Mouse (Mus musculus) stomach, embryonic 16.5 days (tissue): ENCODE results near the gene Zfp296. TPM values are rescaled to one million over a fixed set of nuclear protein-coding genes. Genes with fewer than 3 reads are reported as not detected.
"Not testable (repeated sequence)": the region's sequence is repeated elsewhere in the genome, so short reads cannot be mapped to it uniquely, and the experiment has no call there.

ENCODE experiments used
- ATAC-seq: fragments of 200-750 bp; cut with Nextera tagmentation; 2 replicates; pipeline ENCODE4 v1.8.0; 2017; ENCODE audit warnings: moderate number of reproducible peaks, moderate TSS enrichment; ENCODE audit not compliant: insufficient read depth, low FRiP score
- H3K27ac ChIP-seq: fragments of 300-500 bp; sonication (generic); 2 replicates; pipeline ENCODE4 v1.5.1; 2014; ENCODE audit warnings: low read length
- H3K27me3 ChIP-seq: fragments of 300-500 bp; sonication (generic); 2 replicates; pipeline ENCODE4 v1.6.1; 2014; ENCODE audit warnings: low read length, control low read depth, mixed read lengths; ENCODE audit not compliant: control insufficient read depth, insufficient read depth
- H3K36me3 ChIP-seq: fragments of 300-500 bp; sonication (generic); 2 replicates; pipeline ENCODE4 v1.6.1; 2014; ENCODE audit warnings: low read length; ENCODE audit not compliant: control insufficient read depth, insufficient read depth
- H3K4me1 ChIP-seq: fragments of 300-500 bp; sonication (generic); 2 replicates; pipeline ENCODE4 v1.6.1; 2014; ENCODE audit warnings: low read length, control low read depth, mixed read lengths; ENCODE audit not compliant: control insufficient read depth, insufficient read depth
- H3K4me2 ChIP-seq: fragments of 300-500 bp; sonication (generic); 2 replicates; pipeline ENCODE4 v1.6.1; 2014; ENCODE audit warnings: low read depth, low read length, mixed read lengths
- H3K4me3 ChIP-seq: fragments of 300-500 bp; sonication (generic); replicated peaks from 2 replicates; pipeline ENCODE4 v1.5.1; 2014; ENCODE audit warnings: mild to moderate bottlenecking, low read length
- H3K9ac ChIP-seq: fragments of 300-500 bp; sonication (generic); 2 replicates; pipeline ENCODE4 v1.6.1; 2014; ENCODE audit warnings: low read length
- H3K9me3 ChIP-seq: fragments of 300-500 bp; sonication (generic); replicated peaks from 2 replicates; pipeline ENCODE4 v1.6.1; 2016; ENCODE audit warnings: low read length, control low read depth; ENCODE audit not compliant: control insufficient read depth
- WGBS: fragments of 180-500 bp; shearing (Covaris S2); extraction: QIAGEN DNeasy Blood & Tissue Kit; methylation state at CpG from one replicate; pipeline ENCODE4 v1.1.7; 2014; 5-methylcytosine and 5-hydroxymethylcytosine counted together
- polyA plus RNA-seq: library from polyadenylated mRNA; unstranded; fragments of >200 nt; fragmentation: Nextera tagmentation; extraction: Ambion mirVana; gene quantifications from 2 replicates; pipeline ENCODE4 v1.2.1, GENCODE M21; 2015

Zfp296 gene
- polyA plus RNA-seq, 1 experiment from 2014 or later = 2.8 TPM

DNA sequence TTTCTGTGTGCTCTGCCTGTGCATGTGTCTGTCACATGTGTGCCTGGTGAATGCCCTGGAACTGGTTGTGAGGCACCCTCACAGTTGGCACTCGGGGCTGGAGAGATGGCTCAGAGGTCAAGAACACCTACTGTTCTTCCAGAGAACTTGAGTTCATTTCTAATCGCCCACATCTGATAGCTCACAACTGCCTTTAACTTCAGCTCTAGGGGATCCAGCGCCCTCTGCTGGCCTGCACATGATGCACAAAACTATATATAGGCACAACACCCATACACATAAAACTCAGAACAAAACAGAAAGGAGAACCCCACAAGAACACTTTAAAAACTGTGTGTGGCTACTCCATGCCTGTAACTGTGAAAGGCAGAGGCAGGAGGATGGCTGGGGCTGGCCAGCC, 12.1 kb downstream of the Zfp296 start:
- Histone ChIP-seq H3K27me3 (no peaks in the 10 kb centered on the region), H3K4me2 (no peak overlapping the region), H3K9me3 (no peaks in the 10 kb centered on the region), H3K4me3 (no peak overlapping the region), H3K36me3 (peaks cover 40% of the 10 kb centered on the region), H3K4me1 (no peaks in the 10 kb centered on the region), H3K27ac (no peak overlapping the region), H3K9ac (no peak overlapping the region)
- WGBS = 42% methylated on average over 3 of the region's 3 CpGs
- ATAC-seq = no peak

DNA sequence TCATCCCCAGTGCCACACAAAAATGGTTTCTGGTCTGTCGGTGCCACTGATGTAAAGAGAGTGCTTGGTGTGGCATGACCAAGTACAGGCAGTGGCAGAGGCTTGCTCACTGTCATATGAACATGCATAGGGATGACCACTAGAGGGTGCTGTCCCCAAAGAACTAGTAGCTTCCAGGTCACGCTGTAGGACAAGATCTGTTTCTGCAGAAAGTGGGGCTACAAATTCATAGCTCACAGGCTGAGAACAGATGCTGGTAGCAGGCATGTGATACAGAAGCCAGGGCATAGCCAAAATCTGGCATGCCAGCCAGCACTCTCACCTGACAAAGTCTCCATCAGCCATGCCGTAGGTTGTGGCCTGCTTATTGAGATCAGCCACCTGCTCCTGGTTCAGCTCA, 12.8 kb downstream of the Zfp296 start:
- no peak overlapping the region for H3K4me2 ChIP-seq
- H3K27ac ChIP-seq = no peak overlapping the region
- no peaks in the 10 kb centered on the region for H3K4me1 ChIP-seq
- no peak overlapping the region for H3K4me3 ChIP-seq
- WGBS = 55% methylated on average over 3 of the region's 3 CpGs
- H3K9ac ChIP-seq = no peak overlapping the region
- no peaks in the 10 kb centered on the region for H3K27me3 ChIP-seq
- ATAC-seq = peak; percentile 51; the same call in 1 of the 2 replicates
- peaks cover 34% of the 10 kb centered on the region for H3K36me3 ChIP-seq
- H3K9me3 ChIP-seq = no peaks in the 10 kb centered on the region

DNA sequence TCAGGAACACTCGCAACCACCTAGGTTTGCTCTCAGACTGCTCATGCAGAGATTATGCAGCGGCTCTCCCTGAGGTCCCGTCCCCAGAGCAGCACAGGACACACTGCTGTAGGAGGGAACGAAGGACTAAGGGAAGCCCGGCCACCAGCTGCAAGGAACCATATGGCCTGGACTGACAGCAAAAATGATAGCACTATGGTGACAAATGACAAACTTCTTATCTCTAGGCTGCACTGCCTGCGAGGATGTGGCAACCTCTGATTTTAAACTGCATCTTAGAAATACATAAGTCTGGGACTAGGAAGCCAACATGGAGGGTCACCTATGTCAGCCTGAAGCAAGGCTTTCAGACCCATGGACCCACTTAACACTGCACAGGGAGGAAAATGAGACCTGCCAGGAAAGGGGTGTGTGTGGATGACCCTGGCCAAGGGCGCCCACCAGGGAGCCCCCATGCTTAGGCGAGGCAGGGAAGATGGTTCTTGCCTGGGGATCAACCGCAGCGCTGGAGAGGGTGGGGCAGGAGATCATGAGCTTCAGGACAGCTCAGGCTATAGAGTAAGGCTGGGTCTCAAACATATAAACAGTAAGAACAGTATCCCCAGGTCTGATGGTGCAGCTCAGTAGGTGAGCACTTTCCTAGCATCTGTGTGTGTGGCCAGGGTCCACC, 16.1 kb downstream of the Zfp296 start:
- Histone ChIP-seq H3K4me2 (no peak overlapping the region), H3K27me3 (no peaks in the 10 kb centered on the region), H3K36me3 (peaks cover 20% of the 10 kb centered on the region), H3K9me3 (no peaks in the 10 kb centered on the region), H3K27ac (no peak overlapping the region), H3K4me1 (no peaks in the 10 kb centered on the region), H3K4me3 (no peak overlapping the region), H3K9ac (no peak overlapping the region)
- 84% methylated on average over 10 of the region's 10 CpGs for WGBS
- no peak for ATAC-seq

DNA sequence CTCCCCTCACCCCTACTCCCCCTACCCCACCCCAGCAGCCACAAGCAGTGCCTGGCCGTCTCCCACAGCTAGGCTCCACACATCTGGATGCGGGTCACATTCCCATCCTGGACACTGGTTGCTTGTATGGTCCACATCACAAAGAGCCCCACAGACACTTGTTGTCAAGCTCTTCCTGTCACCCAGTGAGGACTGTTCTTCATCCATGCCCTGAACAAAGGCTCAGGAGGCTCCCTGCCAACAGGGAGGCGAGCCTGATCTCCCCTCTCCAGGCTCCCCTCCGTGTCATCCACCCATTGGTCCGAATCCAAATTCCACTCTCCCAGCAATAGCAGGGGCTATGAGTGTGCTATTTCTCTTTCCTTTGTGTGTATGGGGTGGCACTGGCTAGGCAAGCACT, 23.5 kb downstream of the Zfp296 start:
- Histone ChIP-seq H3K9ac (no peak overlapping the region; the same call in 1 of the 2 replicates), H3K4me3 (no peak overlapping the region), H3K9me3 (no peaks in the 10 kb centered on the region), H3K36me3 (peaks cover 13% of the 10 kb centered on the region; the same call in 1 of the 2 replicates), H3K27me3 (no peaks in the 10 kb centered on the region), H3K4me2 (no peak overlapping the region), H3K27ac (no peak overlapping the region), H3K4me1 (peaks cover 15% of the 10 kb centered on the region)
- WGBS = 63% methylated on average over 5 of the region's 5 CpGs
- no peak for ATAC-seq

DNA sequence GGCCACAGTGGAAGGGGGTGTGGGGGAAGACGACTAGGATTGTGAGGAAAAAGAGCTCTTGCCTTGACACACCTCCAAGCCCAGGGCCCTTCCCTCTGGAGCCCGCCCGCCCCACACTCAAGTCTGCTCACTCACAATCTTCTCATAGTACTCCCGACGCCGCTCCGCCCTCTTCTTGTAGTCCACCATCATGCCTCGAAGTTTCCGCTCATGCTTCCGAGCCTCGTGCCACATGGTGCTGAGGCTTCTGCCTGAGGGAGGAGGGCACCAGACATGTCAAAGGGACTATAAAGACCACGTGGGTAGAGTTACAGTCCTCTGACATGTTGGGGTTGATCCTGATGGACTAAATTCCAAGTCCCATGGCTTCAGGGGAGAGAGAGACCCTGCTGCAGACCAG, 26.0 kb downstream of the Zfp296 start:
- Histone ChIP-seq H3K27me3 (no peaks in the 10 kb centered on the region), H3K4me3 (peak overlapping the region; percentile 88), H3K9me3 (no peaks in the 10 kb centered on the region), H3K9ac (peak overlapping the region; percentile 94), H3K4me1 (peaks cover 15% of the 10 kb centered on the region), H3K27ac (no peak overlapping the region), H3K4me2 (peak overlapping the region; percentile 75), H3K36me3 (peaks cover 13% of the 10 kb centered on the region; the same call in 1 of the 2 replicates)
- 75% methylated on average over 12 of the region's 12 CpGs for WGBS
- no peak for ATAC-seq

DNA sequence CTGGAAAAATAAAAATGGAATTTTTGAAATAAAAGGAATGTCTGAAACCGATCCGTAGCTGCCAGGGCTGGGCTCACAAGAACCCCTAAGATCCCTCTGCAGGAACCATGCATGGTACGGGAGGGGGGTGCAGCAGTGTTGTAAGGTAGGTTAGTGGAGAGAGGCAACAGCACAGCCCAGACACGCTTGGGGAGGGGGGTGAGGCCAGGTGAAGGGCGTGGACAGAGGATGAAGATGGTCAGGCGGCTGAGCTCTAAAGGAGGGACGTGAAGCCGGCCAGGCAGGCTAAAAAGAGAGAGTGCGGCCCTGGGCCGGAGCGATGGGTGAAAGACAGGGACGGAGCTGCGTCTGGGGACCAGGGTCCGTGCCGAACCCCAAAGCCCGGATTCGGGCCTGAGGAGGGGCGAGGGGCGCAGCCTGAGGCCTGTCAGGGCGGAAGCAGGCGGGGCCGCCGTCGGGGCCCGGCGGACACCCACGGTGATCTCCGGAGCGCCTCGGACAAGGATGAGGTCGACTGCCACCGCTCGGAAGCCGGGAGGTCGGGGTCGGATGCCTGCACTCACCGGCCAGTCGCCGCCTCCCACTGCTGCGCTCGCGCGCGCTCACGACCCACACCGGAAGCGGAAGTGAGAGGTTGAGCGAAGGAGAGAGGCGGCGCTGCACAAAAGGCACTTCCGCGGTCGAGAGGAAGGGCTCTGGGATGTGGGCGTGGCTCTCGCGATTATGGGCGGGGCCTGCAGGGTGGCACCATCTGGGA, 26.9 kb downstream of the Zfp296 start, which contains the start of gene Clasrp:
Gene Clasrp, minus strand, starts transcription at position 638 of the 757 bp plus-strand sequence.
- peak within 1 kb of the TSS; percentile 78 for H3K27ac ChIP-seq
- WGBS = 1% methylated on average over 57 of the region's 57 CpGs
- H3K9ac ChIP-seq = peak within 1 kb of the TSS; percentile 94
- H3K27me3 ChIP-seq = no peaks in the 10 kb centered on the region
- H3K4me1 ChIP-seq = peaks cover 15% of the 10 kb centered on the region
- peaks cover 13% of the 10 kb centered on the region; the same call in 1 of the 2 replicates for H3K36me3 ChIP-seq
- H3K4me2 ChIP-seq = peak within 1 kb of the TSS; percentile 75
- H3K4me3 ChIP-seq = peak within 1 kb of the TSS; percentile 88
- H3K9me3 ChIP-seq = no peaks in the 10 kb centered on the region
- peak; percentile 94 for ATAC-seq

DNA sequence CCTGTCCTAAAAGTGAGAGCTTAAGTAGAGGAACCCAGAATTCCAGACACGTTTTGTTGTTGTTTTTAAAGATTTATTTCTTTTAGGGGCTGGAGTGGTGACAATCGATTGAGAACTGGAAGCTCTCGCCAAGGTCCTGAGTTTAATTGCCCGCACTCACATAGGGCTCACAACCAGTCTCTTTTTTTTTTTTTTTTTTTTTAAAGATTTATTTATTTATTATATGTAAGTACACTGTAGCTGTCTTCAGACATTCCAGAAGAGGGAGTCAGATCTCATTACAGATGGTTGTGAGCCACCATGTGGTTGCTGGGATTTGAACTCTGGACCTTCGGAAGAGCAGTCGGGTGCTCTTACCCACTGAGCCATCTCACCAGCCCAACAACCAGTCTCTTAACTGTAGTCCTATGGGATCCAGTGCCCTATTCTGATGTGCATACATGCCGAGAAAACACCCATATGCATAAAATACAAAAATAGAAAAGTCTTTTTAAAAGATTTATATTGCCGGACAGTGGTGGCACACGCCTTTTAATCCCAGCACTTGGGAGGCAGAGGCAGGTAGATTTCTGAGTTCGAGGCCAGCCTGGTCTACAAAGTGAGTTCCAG, 27.6 kb downstream of the Zfp296 start:
- not testable (repeated sequence) for H3K36me3 ChIP-seq, H3K9me3 ChIP-seq, H3K27me3 ChIP-seq, H3K9ac ChIP-seq, H3K27ac ChIP-seq, ATAC-seq
- 54% methylated on average over 10 of the region's 10 CpGs for WGBS
- Histone ChIP-seq H3K4me2 (peak overlapping the region; percentile 75), H3K4me1 (peaks cover 15% of the 10 kb centered on the region), H3K4me3 (peak overlapping the region; percentile 88)

DNA sequence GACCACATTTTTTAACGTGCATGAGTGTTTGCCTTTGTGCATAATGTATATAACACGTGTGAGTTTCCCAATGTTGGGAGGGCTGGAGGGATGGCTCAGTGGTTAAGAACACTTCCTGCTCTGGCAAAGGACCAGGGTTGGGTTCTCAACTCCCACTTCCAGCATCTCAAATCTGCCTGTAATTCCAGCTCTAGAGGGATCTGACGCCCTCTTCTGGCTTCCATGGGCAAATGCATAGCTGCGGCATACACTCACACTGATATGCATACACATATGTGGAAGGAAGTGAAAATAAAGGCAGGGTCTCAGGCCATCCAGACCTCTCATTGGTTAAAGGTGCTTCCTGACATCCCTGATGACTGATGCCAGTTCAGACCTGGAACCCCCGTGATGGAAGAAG, 30.2 kb downstream of the Zfp296 start:
- no peak overlapping the region for H3K27ac ChIP-seq
- no peak overlapping the region for H3K9ac ChIP-seq
- WGBS = 75% methylated on average over 5 of the region's 5 CpGs
- peaks cover 10% of the 10 kb centered on the region for H3K36me3 ChIP-seq
- no peak overlapping the region for H3K4me2 ChIP-seq
- peaks cover 15% of the 10 kb centered on the region for H3K4me1 ChIP-seq
- H3K27me3 ChIP-seq = no peaks in the 10 kb centered on the region
- no peak overlapping the region for H3K4me3 ChIP-seq
- no peak for ATAC-seq
- no peaks in the 10 kb centered on the region for H3K9me3 ChIP-seq
